Mouse (Mus musculus) midbrain, embryonic 14.5 days (tissue): ENCODE results near the gene Mss51. TPM values are rescaled to one million over a fixed set of nuclear protein-coding genes. Genes with fewer than 3 reads are reported as not detected.

Source experiments
- ATAC-seq: fragments of 200-750 bp; cut with Nextera tagmentation; 2 replicates; pipeline ENCODE4 v1.8.0; 2017; ENCODE audit warnings: moderate number of reproducible peaks, moderate library complexity; ENCODE audit not compliant: low FRiP score, low TSS enrichment
- DNase-seq: peaks from one replicate; pipeline ENCODE4 v3.0.0-alpha.2; 2015
- H3K27ac ChIP-seq: fragments of 300-500 bp; sonication (generic); replicated peaks from 2 replicates; pipeline ENCODE4 v1.5.1; 2014; ENCODE audit warnings: mild to moderate bottlenecking, low read depth, low read length, moderate library complexity
- H3K27me3 ChIP-seq: fragments of 300-500 bp; sonication (generic); 2 replicates; pipeline ENCODE4 v1.6.1; 2014; ENCODE audit warnings: low read length, control low read depth, mixed read lengths; ENCODE audit not compliant: control insufficient read depth, insufficient read depth
- H3K36me3 ChIP-seq: fragments of 300-500 bp; sonication (generic); 2 replicates; pipeline ENCODE4 v1.6.1; 2014; ENCODE audit warnings: low read length, control low read depth; ENCODE audit not compliant: control insufficient read depth, insufficient read depth
- H3K4me1 ChIP-seq: fragments of 300-500 bp; sonication (generic); 2 replicates; pipeline ENCODE4 v1.6.1; 2014; ENCODE audit warnings: mild to moderate bottlenecking, antibody characterized with exemption, low read length, control low read depth; ENCODE audit not compliant: control insufficient read depth, insufficient read depth
- H3K4me2 ChIP-seq: fragments of 300-500 bp; sonication (generic); 2 replicates; pipeline ENCODE4 v1.6.1; 2014; ENCODE audit warnings: mild to moderate bottlenecking, low read length, moderate library complexity
- H3K4me3 ChIP-seq: fragments of 300-500 bp; sonication (generic); replicated peaks from 2 replicates; pipeline ENCODE4 v1.5.1; 2014; ENCODE audit warnings: low read depth, low read length
- H3K9ac ChIP-seq: fragments of 300-500 bp; sonication (generic); replicated peaks from 2 replicates; pipeline ENCODE4 v1.6.1; 2014; ENCODE audit warnings: mild to moderate bottlenecking, low read length, moderate library complexity
- H3K9me3 ChIP-seq: fragments of 300-500 bp; sonication (generic); 2 replicates; pipeline ENCODE4 v1.6.1; 2016; ENCODE audit warnings: low read length, control low read depth, mixed read lengths; ENCODE audit not compliant: control insufficient read depth
- WGBS: fragments of 180-500 bp; shearing (Covaris S2); extraction: QIAGEN DNeasy Blood & Tissue Kit; methylation state at CpG from one replicate; pipeline ENCODE4 v1.1.7; 2014; 5-methylcytosine and 5-hydroxymethylcytosine counted together
- polyA plus RNA-seq: library from polyadenylated mRNA; unstranded; fragments of >200 nt; fragmentation: Nextera tagmentation; extraction: Ambion mirVana; gene quantifications from 2 replicates; pipeline ENCODE4 v1.2.1, GENCODE M21; 2014

Mss51 gene
- polyA plus RNA-seq, 1 experiment from 2014 or later = 0.49 TPM

GRCm38 (mm10) chr14:20499982-20500381 lies 3.3 kb upstream of the Mss51 start:
- Histone ChIP-seq H3K36me3 (peaks cover 41% of the 10 kb centered on the region), H3K9ac (no peak overlapping the region), H3K27ac (no peak overlapping the region), H3K4me3 (no peak overlapping the region), H3K4me2 (no peak overlapping the region), H3K9me3 (no peaks in the 10 kb centered on the region), H3K27me3 (no peaks in the 10 kb centered on the region), H3K4me1 (no peaks in the 10 kb centered on the region)
- WGBS = 95% methylated on average over 3 of the region's 3 CpGs
- ATAC-seq (no peak), DNase-seq (no peak)

GRCm38 (mm10) chr14:20486031-20486430 lies 10.7 kb downstream of the Mss51 start:
- Histone ChIP-seq H3K36me3 (peaks cover 9% of the 10 kb centered on the region), H3K27ac (no peak overlapping the region), H3K4me2 (no peak overlapping the region), H3K27me3 (no peaks in the 10 kb centered on the region), H3K4me3 (no peak overlapping the region), H3K9me3 (no peaks in the 10 kb centered on the region), H3K4me1 (no peaks in the 10 kb centered on the region), H3K9ac (no peak overlapping the region)
- WGBS = 95% methylated on average over 5 of the region's 5 CpGs
- DNase-seq = no peak
- no peak for ATAC-seq

GRCm38 (mm10) chr14:20482051-20482751 lies 14.5 kb downstream of the Mss51 start:
- no peak overlapping the region for H3K4me3 ChIP-seq
- ATAC-seq (no peak), DNase-seq (no peak)
- H3K27me3 ChIP-seq = no peaks in the 10 kb centered on the region
- no peak overlapping the region for H3K4me2 ChIP-seq
- H3K4me1 ChIP-seq = no peaks in the 10 kb centered on the region
- H3K27ac ChIP-seq = no peak overlapping the region
- no peaks in the 10 kb centered on the region for H3K9me3 ChIP-seq
- H3K9ac ChIP-seq = no peak overlapping the region
- H3K36me3 ChIP-seq = peaks cover 7% of the 10 kb centered on the region; the same call in 1 of the 2 replicates
- 92% methylated on average over 7 of the region's 7 CpGs for WGBS

- Histone ChIP-seq H3K36me3 (peaks cover 7% of the 10 kb centered on the region; the same call in 1 of the 2 replicates), H3K4me3 (no peak overlapping the region), H3K9me3 (no peaks in the 10 kb centered on the region), H3K4me2 (no peak overlapping the region), H3K9ac (no peak overlapping the region), H3K27ac (no peak overlapping the region), H3K27me3 (no peaks in the 10 kb centered on the region), H3K4me1 (no peaks in the 10 kb centered on the region)
- WGBS = 18% methylated on average over 5 of the region's 5 CpGs
- ATAC-seq (no peak), DNase-seq (no peak)
Measured at GRCm38 (mm10) chr14:20481211-20481610, 15.5 kb downstream of the Mss51 start.

- no peak for DNase-seq
- Histone ChIP-seq H3K4me1 (no peaks in the 10 kb centered on the region), H3K36me3 (peaks cover 7% of the 10 kb centered on the region; the same call in 1 of the 2 replicates), H3K27ac (no peak overlapping the region), H3K4me2 (peak overlapping the region; percentile 92), H3K9ac (peak overlapping the region; percentile 55; the same call in 1 of the 2 replicates), H3K9me3 (no peaks in the 10 kb centered on the region), H3K4me3 (peak overlapping the region; percentile 58), H3K27me3 (no peaks in the 10 kb centered on the region)
- no peak for ATAC-seq
- WGBS = 86% methylated on average over 1 of the region's 1 CpGs
Measured at GRCm38 (mm10) chr14:20480195-20480579, 16.5 kb downstream of the Mss51 start.

- peaks cover under 1% of the 10 kb centered on the region; the same call in 1 of the 2 replicates for H3K36me3 ChIP-seq
- 3% methylated on average over 48 of the region's 48 CpGs for WGBS
- H3K9me3 ChIP-seq = no peaks in the 10 kb centered on the region
- peak; percentile 74 for DNase-seq
- peak within 1 kb of the TSS; percentile 92 for H3K4me2 ChIP-seq
- ATAC-seq = peak; percentile 72
- no peaks in the 10 kb centered on the region for H3K27me3 ChIP-seq
- peak within 1 kb of the TSS; percentile 58 for H3K4me3 ChIP-seq
- H3K9ac ChIP-seq = peak within 1 kb of the TSS; percentile 55
- no peaks in the 10 kb centered on the region for H3K4me1 ChIP-seq
- no peak within 1 kb of the TSS for H3K27ac ChIP-seq
Measured at GRCm38 (mm10) chr14:20479291-20480194, 17.2 kb downstream of the Mss51 start, which contains the start of gene Anxa7. TSS of gene Anxa7 (minus strand) at chr14:20480133.

GRCm38 (mm10) chr14:20478801-20479200 lies 17.9 kb downstream of the Mss51 start:
- H3K27me3 ChIP-seq = no peaks in the 10 kb centered on the region
- H3K36me3 ChIP-seq = no peaks in the 10 kb centered on the region
- no peak overlapping the region for H3K9ac ChIP-seq
- WGBS = 40% methylated on average over 7 of the region's 7 CpGs
- ATAC-seq (no peak), DNase-seq (peak; percentile 2)
- H3K4me3 ChIP-seq = peak overlapping the region; percentile 58
- peak overlapping the region; percentile 92 for H3K4me2 ChIP-seq
- H3K9me3 ChIP-seq = no peaks in the 10 kb centered on the region
- H3K27ac ChIP-seq = no peak overlapping the region
- H3K4me1 ChIP-seq = no peaks in the 10 kb centered on the region

- DNase-seq = no peak
- Histone ChIP-seq H3K27me3 (no peaks in the 10 kb centered on the region), H3K4me2 (no peak overlapping the region), H3K27ac (no peak overlapping the region), H3K9me3 (no peaks in the 10 kb centered on the region), H3K36me3 (no peaks in the 10 kb centered on the region), H3K9ac (no peak overlapping the region), H3K4me3 (no peak overlapping the region), H3K4me1 (no peaks in the 10 kb centered on the region)
- 57% methylated on average over 3 of the region's 3 CpGs for WGBS
- no peak for ATAC-seq
Measured at GRCm38 (mm10) chr14:20478385-20478784, 18.3 kb downstream of the Mss51 start.
